Mouse (Mus musculus) neural tube, embryonic 13.5 days (tissue): Measurements from ENCODE around the gene Olfr464. TPM values are rescaled to one million over a fixed set of nuclear protein-coding genes. Genes with fewer than 3 reads are reported as not detected.

Experiments
- polyA plus RNA-seq: library from polyadenylated mRNA; unstranded; fragments of >200 nt; fragmentation: Nextera tagmentation; extraction: Ambion mirVana; gene quantifications from 2 replicates; pipeline ENCODE4 v1.2.1, GENCODE M21; 2015

Gene Olfr464
- polyA plus RNA-seq, 1 experiment from 2014 or later: 0.08 TPM

Other genes starting within 250 kb of the Olfr464 start
- 165 and 166 TPM in 2 replicates for gene Supt4a, start 183.4 kb downstream of the Olfr464 start, polyA plus RNA-seq
- 24.9 and 27.0 TPM in 2 replicates for gene Tspoap1, start 160.4 kb downstream of the Olfr464 start, polyA plus RNA-seq
- 1.2 and 1.5 TPM in 2 replicates for gene Mpo, start 127.4 kb downstream of the Olfr464 start, polyA plus RNA-seq
- 0.18 and 0.39 TPM in 2 replicates for gene Lpo, start 92.7 kb downstream of the Olfr464 start, polyA plus RNA-seq
- gene Mks1, start 67.8 kb downstream of the Olfr464 start, polyA plus RNA-seq: 12.7 and 15.0 TPM in 2 replicates
- 0.10 TPM in 1 of 2 replicates, not detected in the other for gene Epx, start 45.4 kb downstream of the Olfr464 start, polyA plus RNA-seq
- not detected in 2 replicates for gene Olfr462, start 28.7 kb downstream of the Olfr464 start, polyA plus RNA-seq
- not detected in 2 replicates for gene Olfr463, start 23.6 kb downstream of the Olfr464 start, polyA plus RNA-seq
- 49.1 and 51.2 TPM in 2 replicates for gene Dynll2, start 66.6 kb upstream of the Olfr464 start, polyA plus RNA-seq
- 281 and 354 TPM in 2 replicates for gene Srsf1, start 126.4 kb upstream of the Olfr464 start, polyA plus RNA-seq
- gene Vezf1, start 147.3 kb upstream of the Olfr464 start, polyA plus RNA-seq: 53.9 and 62.8 TPM in 2 replicates
- 51.3 and 59.1 TPM in 2 replicates for gene Cuedc1, start 177.1 kb upstream of the Olfr464 start, polyA plus RNA-seq